Mouse (Mus musculus): ENCODE data around the gene Ctnnbip1. TPM values are rescaled to one million over a fixed set of nuclear protein-coding genes. Genes with fewer than 3 reads are reported as not detected.

Gene Ctnnbip1
- polyA plus RNA-seq, 1 experiment from 2014 or later: 8.4 TPM

GRCm38 (mm10) chr4:149600130-149600529 lies 82.1 kb downstream of the Ctnnbip1 start:
- WGBS (ENCODE audit: insufficient replicate concordance): 53% methylated on average over 4 of the region's 4 CpGs
- H3K36me3 ChIP-seq (ENCODE audit: control insufficient read depth, insufficient read depth): no peaks in the 10 kb centered on the region
- H3K27ac ChIP-seq (ENCODE audit: low read length): no peak overlapping the region

GRCm38 (mm10) chr4:149601484-149601883 lies 83.4 kb downstream of the Ctnnbip1 start:
- no peaks in the 10 kb centered on the region for H3K9me3 ChIP-seq (replicated peaks; ENCODE audit: control insufficient read depth, low read length)
- H3K27me3 ChIP-seq (ENCODE audit: control insufficient read depth, insufficient read depth, low read depth, low read length): no peaks in the 10 kb centered on the region; the same call in 1 of the 2 replicates
- 37% methylated on average over 4 of the region's 4 CpGs for WGBS (ENCODE audit: insufficient replicate concordance)
- no peak for ATAC-seq (ENCODE audit: low read depth)
- no peak overlapping the region for H3K9ac ChIP-seq (ENCODE audit: low read depth, low read length)
- H3K4me1 ChIP-seq (ENCODE audit: control insufficient read depth, low read depth, low read length): no peaks in the 10 kb centered on the region; the same call in 1 of the 2 replicates
- no peaks in the 10 kb centered on the region for H3K36me3 ChIP-seq (ENCODE audit: control insufficient read depth, insufficient read depth)
- no peak overlapping the region for H3K27ac ChIP-seq (ENCODE audit: low read length)
- no peak overlapping the region for H3K4me3 ChIP-seq (ENCODE audit: low read depth, low read length)
- no peak overlapping the region for H3K4me2 ChIP-seq (ENCODE audit: low read depth, low read length)

More at GRCm38 (mm10) chr4:149600130-149600529, 82.1 kb downstream of the Ctnnbip1 start:
- no peaks in the 10 kb centered on the region; the same call in 1 of the 2 replicates for H3K4me1 ChIP-seq (ENCODE audit: control insufficient read depth, low read depth, low read length)
- ATAC-seq (ENCODE audit: low read depth): no peak
- no peak overlapping the region for H3K4me2 ChIP-seq (ENCODE audit: low read depth, low read length)
- H3K27me3 ChIP-seq (ENCODE audit: control insufficient read depth, insufficient read depth, low read depth, low read length): no peaks in the 10 kb centered on the region; the same call in 1 of the 2 replicates
- no peaks in the 10 kb centered on the region for H3K9me3 ChIP-seq (replicated peaks; ENCODE audit: control insufficient read depth, low read length)
- H3K9ac ChIP-seq (ENCODE audit: low read depth, low read length): no peak overlapping the region
- H3K4me3 ChIP-seq (ENCODE audit: low read depth, low read length): no peak overlapping the region

GRCm38 (mm10) chr4:149602236-149602635 lies 84.2 kb downstream of the Ctnnbip1 start:
- Histone ChIP-seq H3K27me3 (ENCODE audit: control insufficient read depth, insufficient read depth, low read depth, low read length) (no peaks in the 10 kb centered on the region; the same call in 1 of the 2 replicates), H3K9ac (ENCODE audit: low read depth, low read length) (no peak overlapping the region), H3K27ac (ENCODE audit: low read length) (no peak overlapping the region), H3K4me1 (ENCODE audit: control insufficient read depth, low read depth, low read length) (no peaks in the 10 kb centered on the region; the same call in 1 of the 2 replicates), H3K4me2 (ENCODE audit: low read depth, low read length) (no peak overlapping the region), H3K9me3 (replicated peaks; ENCODE audit: control insufficient read depth, low read length) (no peaks in the 10 kb centered on the region), H3K36me3 (ENCODE audit: control insufficient read depth, insufficient read depth) (no peaks in the 10 kb centered on the region), H3K4me3 (ENCODE audit: low read depth, low read length) (no peak overlapping the region)
- ATAC-seq (ENCODE audit: low read depth): no peak
- 46% methylated on average over 7 of the region's 7 CpGs for WGBS (ENCODE audit: insufficient replicate concordance)

GRCm38 (mm10) chr4:149603860-149604259 lies 85.8 kb downstream of the Ctnnbip1 start:
- Histone ChIP-seq H3K4me1 (ENCODE audit: control insufficient read depth, low read depth, low read length) (no peaks in the 10 kb centered on the region; the same call in 1 of the 2 replicates), H3K36me3 (ENCODE audit: control insufficient read depth, insufficient read depth) (no peaks in the 10 kb centered on the region), H3K27ac (ENCODE audit: low read length) (no peak overlapping the region), H3K4me2 (ENCODE audit: low read depth, low read length) (no peak overlapping the region), H3K4me3 (ENCODE audit: low read depth, low read length) (no peak overlapping the region), H3K27me3 (ENCODE audit: control insufficient read depth, insufficient read depth, low read depth, low read length) (no peaks in the 10 kb centered on the region), H3K9ac (ENCODE audit: low read depth, low read length) (no peak overlapping the region), H3K9me3 (replicated peaks; ENCODE audit: control insufficient read depth, low read length) (no peaks in the 10 kb centered on the region)
- ATAC-seq (ENCODE audit: low read depth): no peak
- WGBS (ENCODE audit: insufficient replicate concordance): 17% methylated on average over 1 of the region's 1 CpGs

DNA sequence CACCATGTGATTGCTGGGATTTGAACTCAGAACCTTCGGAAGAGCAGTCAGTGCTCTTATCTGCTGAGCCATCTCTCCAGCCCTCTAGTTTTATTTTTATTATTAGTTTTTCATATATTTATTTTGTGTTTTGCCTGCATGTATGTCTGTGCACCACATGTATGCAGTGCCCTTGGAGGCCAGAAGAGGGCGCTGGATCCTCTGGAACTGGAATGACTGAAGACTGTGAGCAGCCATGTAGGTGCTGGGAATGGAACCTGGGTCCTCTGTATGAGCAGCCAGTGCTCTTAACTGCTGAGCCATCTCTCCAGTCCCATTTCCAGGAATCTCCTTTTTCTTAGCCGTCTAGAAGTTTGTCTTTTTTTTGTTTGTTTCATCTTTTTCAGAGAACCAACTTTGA lies 86.5 kb downstream of the Ctnnbip1 start:
- ATAC-seq (ENCODE audit: low read depth): no peak
- Histone ChIP-seq H3K4me1 (ENCODE audit: control insufficient read depth, low read depth, low read length) (no peaks in the 10 kb centered on the region; the same call in 1 of the 2 replicates), H3K9me3 (replicated peaks; ENCODE audit: control insufficient read depth, low read length) (no peaks in the 10 kb centered on the region), H3K27ac (ENCODE audit: low read length) (no peak overlapping the region), H3K9ac (ENCODE audit: low read depth, low read length) (no peak overlapping the region), H3K27me3 (ENCODE audit: control insufficient read depth, insufficient read depth, low read depth, low read length) (no peaks in the 10 kb centered on the region), H3K4me3 (ENCODE audit: low read depth, low read length) (no peak overlapping the region), H3K4me2 (ENCODE audit: low read depth, low read length) (no peak overlapping the region), H3K36me3 (ENCODE audit: control insufficient read depth, insufficient read depth) (no peaks in the 10 kb centered on the region)
- WGBS (ENCODE audit: insufficient replicate concordance): 65% methylated on average over 3 of the region's 3 CpGs

DNA sequence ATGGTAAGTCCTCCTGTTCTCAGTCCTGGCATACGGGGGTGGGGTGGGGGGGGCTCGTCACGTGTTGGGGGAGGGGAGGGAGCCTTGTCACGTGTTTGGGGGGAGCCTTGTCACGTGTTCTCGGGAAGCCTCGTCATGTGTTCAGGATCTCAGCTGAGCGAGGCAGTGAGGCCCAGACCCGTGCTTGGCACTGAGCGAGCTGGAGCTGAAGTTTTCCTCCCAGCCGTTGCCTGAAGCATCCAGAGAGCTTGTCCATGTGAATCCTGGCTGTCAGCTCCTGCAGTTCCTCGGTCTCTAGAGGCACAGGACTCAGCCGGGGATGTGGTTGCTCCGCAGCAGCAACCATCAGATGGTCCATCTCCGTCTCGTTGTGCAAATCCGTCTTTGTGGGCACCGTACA lies 88.0 kb downstream of the Ctnnbip1 start:
- H3K27me3 ChIP-seq (ENCODE audit: control insufficient read depth, insufficient read depth, low read depth, low read length): no peaks in the 10 kb centered on the region
- H3K9ac ChIP-seq (ENCODE audit: low read depth, low read length): no peak overlapping the region
- H3K4me3 ChIP-seq (ENCODE audit: low read depth, low read length): no peak overlapping the region
- 66% methylated on average over 18 of the region's 18 CpGs for WGBS (ENCODE audit: insufficient replicate concordance)
- H3K27ac ChIP-seq (ENCODE audit: low read length): no peak overlapping the region
- no peak overlapping the region for H3K4me2 ChIP-seq (ENCODE audit: low read depth, low read length)
- no peaks in the 10 kb centered on the region for H3K9me3 ChIP-seq (replicated peaks; ENCODE audit: control insufficient read depth, low read length)
- no peaks in the 10 kb centered on the region; the same call in 1 of the 2 replicates for H3K4me1 ChIP-seq (ENCODE audit: control insufficient read depth, low read depth, low read length)
- no peak for ATAC-seq (ENCODE audit: low read depth)
- no peaks in the 10 kb centered on the region for H3K36me3 ChIP-seq (ENCODE audit: control insufficient read depth, insufficient read depth)

DNA sequence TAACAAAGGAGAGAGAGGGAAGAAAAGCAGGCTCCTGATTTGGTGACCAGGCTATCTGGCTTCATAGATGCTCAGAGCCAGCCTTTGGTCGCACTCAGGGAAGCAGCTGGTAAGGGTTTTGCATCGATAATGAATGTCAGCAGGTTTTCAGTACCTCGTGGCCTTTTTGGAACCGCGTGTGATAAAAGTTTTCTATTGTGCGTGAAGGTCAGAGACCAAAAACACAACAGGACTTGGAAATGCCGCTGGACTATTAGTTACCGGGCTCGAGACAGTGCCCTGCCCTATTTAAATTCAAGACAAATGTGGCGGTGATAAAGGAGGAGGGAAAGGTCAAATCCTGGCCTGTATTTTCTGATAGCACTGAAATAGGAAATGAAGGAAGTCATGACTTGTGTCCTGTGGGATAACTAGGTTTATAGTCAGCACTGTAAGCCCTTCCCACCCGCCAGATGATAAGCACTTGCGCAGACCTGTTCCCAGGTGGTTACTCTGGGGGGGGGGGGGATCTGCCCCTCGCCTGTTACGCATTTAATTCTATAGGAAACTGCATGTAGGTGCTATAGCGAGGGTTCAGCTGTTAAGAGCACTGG lies 88.8 kb downstream of the Ctnnbip1 start:
- Histone ChIP-seq H3K4me1 (ENCODE audit: control insufficient read depth, low read depth, low read length) (no peaks in the 10 kb centered on the region; the same call in 1 of the 2 replicates), H3K4me2 (ENCODE audit: low read depth, low read length) (no peak overlapping the region), H3K36me3 (ENCODE audit: control insufficient read depth, insufficient read depth) (no peaks in the 10 kb centered on the region), H3K9ac (ENCODE audit: low read depth, low read length) (no peak overlapping the region), H3K27me3 (ENCODE audit: control insufficient read depth, insufficient read depth, low read depth, low read length) (no peaks in the 10 kb centered on the region), H3K27ac (ENCODE audit: low read length) (no peak overlapping the region), H3K4me3 (ENCODE audit: low read depth, low read length) (no peak overlapping the region), H3K9me3 (replicated peaks; ENCODE audit: control insufficient read depth, low read length) (no peaks in the 10 kb centered on the region)
- ATAC-seq (ENCODE audit: low read depth): no peak
- 34% methylated on average over 15 of the region's 15 CpGs for WGBS (ENCODE audit: insufficient replicate concordance)

DNA sequence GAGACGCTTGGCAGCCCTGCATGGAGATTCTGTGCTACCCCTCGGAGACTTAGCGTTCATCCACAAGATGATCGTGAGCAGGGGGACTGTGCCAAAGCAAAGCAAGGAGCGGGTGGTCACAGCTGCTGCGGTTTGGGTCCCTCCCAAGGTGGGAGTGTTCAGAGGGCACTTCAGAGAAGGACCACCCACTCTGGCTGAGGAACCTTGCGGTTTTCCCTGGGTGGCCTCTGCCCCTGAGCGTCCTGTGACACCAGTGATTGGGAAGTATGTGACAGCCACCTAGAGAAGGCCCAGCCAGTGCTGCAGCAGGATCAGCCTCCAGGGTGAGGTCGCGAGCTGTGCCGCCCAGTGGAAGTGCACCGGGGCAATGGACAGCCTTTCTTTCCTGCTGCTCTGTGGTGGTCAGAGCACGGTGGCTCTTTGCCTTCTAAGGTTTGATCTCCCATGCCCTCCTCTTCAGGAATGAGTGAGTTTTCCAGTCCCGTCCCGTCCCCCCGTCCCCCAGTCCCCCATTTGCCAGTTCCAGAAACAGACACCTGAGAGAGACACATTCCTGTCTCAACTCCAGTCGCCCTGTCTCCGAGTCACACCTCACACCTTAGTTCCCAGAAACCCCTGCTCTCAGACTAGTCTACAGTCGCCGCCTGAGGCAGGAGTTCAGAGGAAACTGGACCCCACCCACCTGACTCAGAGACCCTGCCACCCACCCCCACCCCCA lies 89.7 kb downstream of the Ctnnbip1 start:
- H3K9me3 ChIP-seq (replicated peaks; ENCODE audit: control insufficient read depth, low read length): no peaks in the 10 kb centered on the region
- no peak overlapping the region for H3K4me2 ChIP-seq (ENCODE audit: low read depth, low read length)
- no peak overlapping the region for H3K4me3 ChIP-seq (ENCODE audit: low read depth, low read length)
- no peak overlapping the region for H3K9ac ChIP-seq (ENCODE audit: low read depth, low read length)
- 35% methylated on average over 20 of the region's 20 CpGs for WGBS (ENCODE audit: insufficient replicate concordance)
- no peaks in the 10 kb centered on the region for H3K27me3 ChIP-seq (ENCODE audit: control insufficient read depth, insufficient read depth, low read depth, low read length)
- no peak for ATAC-seq (ENCODE audit: low read depth)
- no peaks in the 10 kb centered on the region for H3K36me3 ChIP-seq (ENCODE audit: control insufficient read depth, insufficient read depth)
- H3K4me1 ChIP-seq (ENCODE audit: control insufficient read depth, low read depth, low read length): no peaks in the 10 kb centered on the region; the same call in 1 of the 2 replicates
- H3K27ac ChIP-seq (ENCODE audit: low read length): no peak overlapping the region

DNA sequence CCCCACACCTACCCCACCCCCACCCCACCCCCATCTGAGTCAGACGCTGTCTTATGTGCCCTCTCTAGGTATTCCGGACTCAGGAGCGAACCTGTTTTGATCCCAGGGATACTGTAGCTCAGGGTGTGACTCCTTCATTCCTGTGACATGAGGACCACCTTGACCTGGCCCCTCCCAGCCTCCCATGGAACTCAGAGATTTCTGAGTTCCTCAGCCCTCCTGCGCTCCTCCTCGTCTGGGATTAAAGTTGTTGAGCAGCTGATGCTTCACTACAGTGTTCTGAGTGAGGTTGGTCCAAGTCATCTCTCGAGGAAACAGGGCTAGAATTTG lies 90.2 kb downstream of the Ctnnbip1 start:
- Histone ChIP-seq H3K4me2 (ENCODE audit: low read depth, low read length) (no peak overlapping the region), H3K27ac (ENCODE audit: low read length) (no peak overlapping the region), H3K27me3 (ENCODE audit: control insufficient read depth, insufficient read depth, low read depth, low read length) (no peaks in the 10 kb centered on the region), H3K4me1 (ENCODE audit: control insufficient read depth, low read depth, low read length) (no peaks in the 10 kb centered on the region; the same call in 1 of the 2 replicates), H3K4me3 (ENCODE audit: low read depth, low read length) (no peak overlapping the region), H3K36me3 (ENCODE audit: control insufficient read depth, insufficient read depth) (no peaks in the 10 kb centered on the region), H3K9me3 (replicated peaks; ENCODE audit: control insufficient read depth, low read length) (no peaks in the 10 kb centered on the region), H3K9ac (ENCODE audit: low read depth, low read length) (no peak overlapping the region)
- WGBS (ENCODE audit: insufficient replicate concordance): 72% methylated on average over 6 of the region's 6 CpGs
- ATAC-seq (ENCODE audit: low read depth): no peak
